Mouse (Mus musculus) spleen, adult 2 months (tissue): Measurements from ENCODE around the gene Scarf1.

Experiments
- CTCF ChIP-seq: fragments of 200-500 bp; IDR thresholded peaks from 2 replicates; pipeline ENCODE4 v1.5.1; 2011; ENCODE audit warnings: mild to moderate bottlenecking, inconsistent platforms; ENCODE audit not compliant: insufficient read depth, insufficient read length, insufficient replicate concordance; ENCODE audit errors: extremely low read depth
- POLR2A ChIP-seq: fragments of 200-500 bp; IDR thresholded peaks from 2 replicates; pipeline ENCODE4 v1.6.1; 2011; ENCODE audit warnings: low read depth, low read length, inconsistent platforms

DNA sequence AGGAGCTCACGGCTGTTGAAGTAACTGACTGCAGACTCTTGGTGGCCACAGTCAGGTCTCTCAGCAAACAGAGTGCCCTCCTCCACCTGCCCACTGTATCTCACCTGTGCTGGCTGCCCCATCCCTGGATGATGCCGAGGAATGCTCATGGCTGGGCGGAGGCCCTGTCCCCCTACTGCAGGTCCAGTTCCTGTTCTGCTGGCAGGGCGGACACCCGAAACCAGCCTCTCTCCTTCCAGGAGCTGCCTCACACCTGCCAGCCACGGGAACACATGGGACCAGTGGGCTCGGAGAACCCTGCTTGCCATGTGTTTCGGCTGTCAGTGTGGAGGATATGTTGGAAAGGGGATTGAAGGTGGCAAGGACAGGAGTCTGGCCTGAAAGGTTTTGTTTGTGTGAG, 26.9 kb downstream of the Scarf1 start:
- TF ChIP-seq CTCF = no peak
- TF ChIP-seq POLR2A = no peak
